ENCODE assay signal across 9 mouse cellular contexts in the genomic region with DNA sequence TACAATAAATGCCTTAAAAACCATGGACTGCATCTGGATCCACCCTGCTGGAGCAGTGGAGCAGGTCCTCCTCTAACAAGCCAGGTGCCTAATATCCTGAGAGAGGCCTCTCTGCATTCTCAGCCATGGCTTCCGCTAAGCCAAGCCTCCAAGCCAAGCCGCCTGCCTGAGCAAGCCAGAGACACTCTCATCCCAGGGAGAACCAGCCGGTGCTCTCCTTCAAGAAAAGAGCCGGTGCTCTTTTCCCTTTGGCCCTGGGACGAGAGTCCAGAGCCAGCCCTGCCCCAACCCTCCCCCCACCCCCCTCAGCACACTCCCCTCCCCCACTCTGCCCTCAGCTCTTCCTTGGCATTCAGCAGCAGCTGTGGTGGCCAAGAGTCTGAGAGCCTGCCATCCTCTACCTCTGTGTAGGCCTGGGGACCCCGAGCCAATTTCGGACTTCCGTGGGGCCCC. TPM values are rescaled to one million over a fixed set of nuclear protein-coding genes. Genes with fewer than 3 reads are reported as not detected.
DNase-seq lines count a peak whose midpoint lies in the region; ATAC-seq and TF ChIP-seq lines count a peak whose summit lies in the region.
"Had no signal": no experiment of that assay in that cellular context is flagged by ENCODE, and none has a peak within 500 bp of the region (broad histone marks: within the 10 kb centered on the region; RNA-seq: fewer than 3 reads in every experiment).

No protein-coding gene starts in this region.

- no peak overlapping the region for H3K4me3 ChIP-seq in heart, embryonic 15.5 days
- no peak overlapping the region for H3K4me3 ChIP-seq in embryonic facial prominence, embryonic 10.5 days
- no peak overlapping the region for H3K4me3 ChIP-seq in liver, embryonic 12.5 days
- H3K4me3 ChIP-seq: embryonic facial prominence, embryonic 13.5 days had no signal

- H3K9ac ChIP-seq in heart, embryonic 15.5 days = no peak overlapping the region
- H3K9ac ChIP-seq in liver, embryonic 12.5 days = 0 out of 2 replicates have a peak overlapping the region, but pooled peaks have one; percentile 3
- H3K9ac ChIP-seq: embryonic facial prominence, embryonic 13.5 days had no signal

- ATAC-seq in heart, embryonic 15.5 days (replicated peaks; ENCODE audit: insufficient number of reproducible peaks, insufficient read depth, low FRiP score, low read depth) = no peak
- peak; percentile 55 for ATAC-seq in liver, embryonic 12.5 days

- WGBS in heart, embryonic 15.5 days = 73% methylated on average over 8 of the region's 8 CpGs
- WGBS in embryonic facial prominence, embryonic 10.5 days = 65% methylated on average over 8 of the region's 8 CpGs
- 55% methylated on average over 8 of the region's 8 CpGs for WGBS in liver, embryonic 12.5 days (ENCODE audit: insufficient replicate concordance)

- H3K4me1 ChIP-seq in heart, embryonic 15.5 days (replicated peaks) = peaks cover 18% of the 10 kb centered on the region
- H3K4me1 ChIP-seq in embryonic facial prominence, embryonic 10.5 days = peaks cover 18% of the 10 kb centered on the region
- peaks cover 58% of the 10 kb centered on the region for H3K4me1 ChIP-seq in liver, embryonic 12.5 days

- no peaks in the 10 kb centered on the region for H3K36me3 ChIP-seq in heart, embryonic 15.5 days
- no peaks in the 10 kb centered on the region for H3K36me3 ChIP-seq in embryonic facial prominence, embryonic 10.5 days (replicated peaks)
- H3K36me3 ChIP-seq in liver, embryonic 12.5 days = no peaks in the 10 kb centered on the region
- H3K36me3 ChIP-seq: embryonic facial prominence, embryonic 13.5 days had no signal

- peak overlapping the region; percentile 79; the same call in 1 of the 2 replicates for H3K27ac ChIP-seq in heart, embryonic 15.5 days
- H3K27ac ChIP-seq in embryonic facial prominence, embryonic 10.5 days (replicated peaks) = peak overlapping the region; percentile 14
- peak overlapping the region; percentile 84 for H3K27ac ChIP-seq in liver, embryonic 12.5 days
- H3K27ac ChIP-seq: embryonic facial prominence, embryonic 13.5 days had no signal

- H3K4me2 ChIP-seq in heart, embryonic 15.5 days = no peak overlapping the region
- H3K4me2 ChIP-seq in liver, embryonic 12.5 days = peak overlapping the region; percentile 56
- H3K4me2 ChIP-seq: embryonic facial prominence, embryonic 13.5 days had no signal

- intact Hi-C loops in heart, postnatal 25 days (cut with DNase I) = no loop called here

- no peak for TF ChIP-seq CTCF in brain, embryonic 14.5 days (IDR thresholded peaks at IDR 0.05; ENCODE audit: borderline replicate concordance, extremely low read depth, insufficient read depth, insufficient read length)

- H3K27me3 ChIP-seq in heart, embryonic 15.5 days = no peaks in the 10 kb centered on the region
- no peaks in the 10 kb centered on the region for H3K27me3 ChIP-seq in embryonic facial prominence, embryonic 10.5 days (replicated peaks; ENCODE audit: low read depth, poor library complexity, severe bottlenecking)
- H3K27me3 ChIP-seq in liver, embryonic 12.5 days (replicated peaks) = no peaks in the 10 kb centered on the region
- H3K27me3 ChIP-seq: embryonic facial prominence, embryonic 13.5 days had no signal

- no peaks in the 10 kb centered on the region for H3K9me3 ChIP-seq in heart, embryonic 15.5 days (replicated peaks)
- H3K9me3 ChIP-seq in embryonic facial prominence, embryonic 10.5 days = no peaks in the 10 kb centered on the region
- H3K9me3 ChIP-seq in liver, embryonic 12.5 days (replicated peaks) = no peaks in the 10 kb centered on the region
- H3K9me3 ChIP-seq: embryonic facial prominence, embryonic 13.5 days had no signal

- TF ChIP-seq POLR2A in brain, embryonic 14.5 days (IDR thresholded peaks at IDR 0.05; ENCODE audit: borderline replicate concordance, extremely low read depth, insufficient read depth, insufficient read length, poor library complexity, severe bottlenecking) = no peak

- no peak for DNase-seq in heart, postnatal 25 days (ENCODE audit: low spot score)
- peak; percentile 34 for DNase-seq in brain, embryonic 14.5 days (ENCODE audit: low read depth)
- DNase-seq in embryonic facial prominence, embryonic 10.5 days (ENCODE audit: low spot score) = no peak
- no peak for DNase-seq in embryo, embryonic 10.5 days (ENCODE audit: low spot score)
- no peak for DNase-seq in thymus, postnatal 14 days
- DNase-seq in spleen, adult 18-20 months = no peak

RNA-seq across cellular contexts. Expression of a gene that starts 56.3 kb away (rescaled TPM):
- 5.1 TPM in 2 replicates for polyA plus RNA-seq in heart, embryonic 15.5 days (2015; fragmentation: Nextera tagmentation; extraction: Ambion mirVana)
- 10 to 100 TPM; 14.5 to 16.1 TPM for total RNA-seq in heart, postnatal 25 days (2021)
- polyA plus RNA-seq in brain, embryonic 14.5 days (2012; rRNA removed) = 7.5 and 7.9 TPM in 2 replicates
- 4.9 and 5.1 TPM in 2 replicates for polyA plus RNA-seq in embryonic facial prominence, embryonic 10.5 days (2016; fragmentation: Nextera tagmentation; extraction: Ambion mirVana)
- polyA plus RNA-seq in liver, embryonic 12.5 days (2016; fragmentation: Nextera tagmentation; extraction: Ambion mirVana) = 2.4 and 2.5 TPM in 2 replicates

Comparison
In these comparisons a context has a peak if more than half of its experiments do, and no peak if none do; other contexts are left out.
1. H3K27ac ChIP-seq: peak in every context shown above with its lines; median percentile 84 in liver, embryonic 12.5 days; 79 in heart, embryonic 15.5 days; 14 in embryonic facial prominence, embryonic 10.5 days.